Mouse (Mus musculus) MEL (cell line): ENCODE results near the gene Bcl2l14. TPM values are rescaled to one million over a fixed set of nuclear protein-coding genes. Genes with fewer than 3 reads are reported as not detected.

Experiments
- DNase-seq: peaks from one replicate; pipeline ENCODE4 v3.0.0; 2011; ENCODE audit warnings: low read depth, low spot score
- H3K27ac ChIP-seq: 2 replicates; pipeline ENCODE4 v1.5.1; 2012; ENCODE audit warnings: low read depth, mild to moderate bottlenecking, control low read depth, low read length, moderate library complexity; ENCODE audit not compliant: control insufficient read depth
- H3K27me3 ChIP-seq, 2 experiments: fragments of 150-350 bp in 1 of 2; sonication (generic) in 1 of 2; 2 replicates each; pipeline ENCODE4 v1.6.1; 2012; ENCODE audit warnings: low read length in 2 of 2, mild to moderate bottlenecking in 2 of 2, improper control_type of control experiment in 1 of 2, moderate library complexity in 1 of 2; ENCODE audit not compliant: insufficient read depth in 2 of 2, control insufficient read depth in 1 of 2
- H3K36me3 ChIP-seq, 2 experiments: 2 replicates each; pipeline ENCODE4 v1.6.1; 2012 to 2014; ENCODE audit warnings: low read length in 2 of 2, improper control_type of control experiment in 1 of 2, inconsistent platforms in 1 of 2, mild to moderate bottlenecking in 1 of 2; ENCODE audit not compliant: insufficient read depth in 2 of 2, control insufficient read depth in 1 of 2
- H3K4me1 ChIP-seq, 2 experiments: fragments of 150-350 bp in 1 of 2; sonication (generic) in 1 of 2; 2 replicates each; pipeline ENCODE4 v1.6.1; 2012; ENCODE audit warnings: low read length in 2 of 2, improper control_type of control experiment in 1 of 2, mild to moderate bottlenecking in 1 of 2; ENCODE audit not compliant: insufficient read depth in 2 of 2, control insufficient read depth in 1 of 2
- H3K4me3 ChIP-seq, 2 experiments: fragments of 150-350 bp in 1 of 2; sonication (generic) in 1 of 2; 2 replicates each; pipeline ENCODE4 v1.5.1; 2012; ENCODE audit warnings: low read depth in 2 of 2, low read length in 2 of 2, mild to moderate bottlenecking in 2 of 2, moderate library complexity in 2 of 2, control low read depth in 1 of 2, improper control_type of control experiment in 1 of 2; ENCODE audit not compliant: control insufficient read depth in 1 of 2, insufficient read depth in 1 of 2
- H3K79me2 ChIP-seq: 2 replicates; pipeline ENCODE4 v1.6.1; 2012; ENCODE audit warnings: mild to moderate bottlenecking, low read length, moderate library complexity; ENCODE audit not compliant: control insufficient read depth, poor library complexity, insufficient read depth
- H3K9ac ChIP-seq: 2 replicates; pipeline ENCODE4 v1.6.1; 2012; ENCODE audit warnings: low read depth, mild to moderate bottlenecking, control low read depth, low read length, moderate library complexity; ENCODE audit not compliant: control insufficient read depth, poor library complexity, severe bottlenecking
- H3K9me3 ChIP-seq: fragments of 150-350 bp; sonication (generic); replicated peaks from 2 replicates; pipeline ENCODE4 v1.6.1; 2012; ENCODE audit warnings: mild to moderate bottlenecking, low read length, improper control_type of control experiment, moderate library complexity; ENCODE audit not compliant: insufficient read depth
- E2F4 ChIP-seq: IDR thresholded peaks from 2 replicates; pipeline ENCODE4 v1.6.1; 2011; ENCODE audit warnings: low read depth, low read length, improper control_type of control experiment, borderline replicate concordance
- ELF1 ChIP-seq: IDR thresholded peaks from 2 replicates; pipeline ENCODE4 v1.6.1; 2014; ENCODE audit warnings: low read depth, mild to moderate bottlenecking, inconsistent platforms, low read length, improper control_type of control experiment, moderate library complexity
- EP300 ChIP-seq, 2 experiments: IDR thresholded peaks; 2 replicates each; pipeline ENCODE4 v1.6.1; 2011; ENCODE audit warnings: improper control_type of control experiment in 2 of 2, low read length in 2 of 2, low read depth in 1 of 2, mild to moderate bottlenecking in 1 of 2
- GABPA ChIP-seq: IDR thresholded peaks from 2 replicates; pipeline ENCODE4 v1.6.1; 2012; ENCODE audit warnings: low read depth, mild to moderate bottlenecking, inconsistent platforms, low read length, improper control_type of control experiment, moderate library complexity
- HCFC1 ChIP-seq: IDR thresholded peaks from 2 replicates; pipeline ENCODE4 v1.6.1; 2012; ENCODE audit warnings: low read depth, mild to moderate bottlenecking, inconsistent platforms, low read length, improper control_type of control experiment, moderate library complexity
- JUND ChIP-seq: IDR thresholded peaks from 2 replicates; pipeline ENCODE4 v1.6.1; 2011; ENCODE audit warnings: low read depth, mild to moderate bottlenecking, improper control_type of control experiment, low read length
- MAFK ChIP-seq: IDR thresholded peaks from 2 replicates; pipeline ENCODE4 v1.6.1; 2011; ENCODE audit warnings: low read depth, mild to moderate bottlenecking, low read length, improper control_type of control experiment, borderline replicate concordance
- MAZ ChIP-seq: IDR thresholded peaks from 2 replicates; pipeline ENCODE4 v1.6.1; 2012; ENCODE audit warnings: low read depth, mild to moderate bottlenecking, inconsistent platforms, low read length, improper control_type of control experiment
- MXI1 ChIP-seq: IDR thresholded peaks from 2 replicates; pipeline ENCODE4 v1.6.1; 2011; ENCODE audit warnings: mild to moderate bottlenecking, low read depth, low read length, improper control_type of control experiment
- NELFE ChIP-seq: IDR thresholded peaks from 2 replicates; pipeline ENCODE4 v1.6.1; 2011; ENCODE audit warnings: low read depth, low read length, improper control_type of control experiment
- POLR2AphosphoS5 ChIP-seq: IDR thresholded peaks from 2 replicates; pipeline ENCODE4 v1.6.1; 2012; ENCODE audit warnings: low read depth, borderline replicate concordance, mild to moderate bottlenecking, inconsistent platforms, low read length, moderate library complexity, mixed read lengths
- RCOR1 ChIP-seq: IDR thresholded peaks from 2 replicates; pipeline ENCODE4 v1.6.1; 2012; ENCODE audit warnings: low read depth, mild to moderate bottlenecking, inconsistent platforms, low read length, improper control_type of control experiment
- SMC3 ChIP-seq: IDR thresholded peaks from 2 replicates; pipeline ENCODE4 v1.6.1; 2011; ENCODE audit warnings: low read depth, low read length, improper control_type of control experiment
- TAL1 ChIP-seq: IDR thresholded peaks from 2 replicates; pipeline ENCODE4 v1.6.1; 2012; ENCODE audit warnings: mild to moderate bottlenecking, inconsistent platforms, low read length, moderate library complexity, mixed read lengths
- USF1 ChIP-seq: IDR thresholded peaks from 2 replicates; pipeline ENCODE4 v1.6.1; 2014; ENCODE audit warnings: low read depth, mild to moderate bottlenecking, inconsistent platforms, low read length, improper control_type of control experiment, moderate library complexity
- USF2 ChIP-seq, 2 experiments: IDR thresholded peaks; 2 replicates each; pipeline ENCODE4 v1.6.1; 2011 to 2012; ENCODE audit warnings: improper control_type of control experiment in 2 of 2, low read length in 2 of 2, borderline replicate concordance in 1 of 2, inconsistent platforms in 1 of 2, low read depth in 1 of 2, mild to moderate bottlenecking in 1 of 2; ENCODE audit not compliant: insufficient read depth in 1 of 2
- polyA plus RNA-seq, 2 experiments: library from polyadenylated mRNA; stranded (reverse) in 1 of 2; unstranded in 1 of 2; fragments of >175 nt in 1 of 2; fragments of >200 nt in 1 of 2; gene quantifications; 2 replicates each; pipeline versions ENCODE4 v1.2.1 to v1.2.4; 2012; ENCODE audit warnings: low replicate concordance in 2 of 2, low read depth in 1 of 2; ENCODE audit not compliant: insufficient read length in 2 of 2, insufficient read depth in 1 of 2, missing spikeins in 1 of 2
- total RNA-seq: library from RNA; depleted of rRNA; stranded (reverse); fragments of 300-350 nt; gene quantifications from 2 replicates; pipeline ENCODE4 v1.2.3, GENCODE M21; 2012

The Bcl2l14 gene
- total and polyA plus RNA-seq, 3 experiments, result 0.65 to 1.4 TPM; not detected in 1

DNA sequence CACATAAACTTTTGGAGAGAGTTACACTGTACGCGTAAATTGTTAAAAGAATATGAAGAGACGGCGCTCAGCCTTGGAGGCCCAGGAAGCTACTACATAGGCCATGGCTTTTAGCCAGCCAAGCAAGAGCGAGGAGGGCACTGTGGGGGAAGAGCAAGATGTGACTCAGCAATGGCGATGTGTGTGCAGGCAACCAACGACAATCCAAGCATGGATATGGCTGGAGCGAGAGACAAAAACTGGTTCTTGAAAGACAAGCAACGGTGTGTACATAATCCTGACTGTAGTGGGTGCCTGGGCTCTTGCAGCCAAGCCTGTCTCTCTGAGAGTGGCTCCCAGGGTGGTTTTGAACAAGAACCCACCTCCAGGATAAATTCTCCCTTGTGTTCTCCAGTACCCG is 8.7 kb upstream of the Bcl2l14 start:
- H3K27me3 ChIP-seq, result no peaks in the 10 kb centered on the region
- no peak overlapping the region for H3K27ac ChIP-seq
- no peaks in the 10 kb centered on the region for H3K36me3 ChIP-seq
- no peak for DNase-seq
- TF ChIP-seq MXI1 (no peak), E2F4 (no peak), USF1 (no peak), SMC3 (no peak), JUND (no peak), ELF1 (no peak), EP300 (IDR thresholded peaks at IDR 0.05; ENCODE audit: low read depth in 1 of 2, low read length in 2 of 2) (no peak), RCOR1 (no peak), POLR2AphosphoS5 (no peak), NELFE (no peak), USF2 (IDR thresholded peaks at IDR 0.05; ENCODE audit: borderline replicate concordance in 1 of 2, insufficient read depth in 1 of 2, low read depth in 1 of 2, low read length in 2 of 2) (no peak), MAZ (no peak)
- H3K9ac ChIP-seq, result no peak overlapping the region
- H3K9me3 ChIP-seq, result no peaks in the 10 kb centered on the region
- H3K79me2 ChIP-seq, result no peaks in the 10 kb centered on the region
- no peaks in the 10 kb centered on the region for H3K4me1 ChIP-seq
- H3K4me3 ChIP-seq, result no peak overlapping the region

DNA sequence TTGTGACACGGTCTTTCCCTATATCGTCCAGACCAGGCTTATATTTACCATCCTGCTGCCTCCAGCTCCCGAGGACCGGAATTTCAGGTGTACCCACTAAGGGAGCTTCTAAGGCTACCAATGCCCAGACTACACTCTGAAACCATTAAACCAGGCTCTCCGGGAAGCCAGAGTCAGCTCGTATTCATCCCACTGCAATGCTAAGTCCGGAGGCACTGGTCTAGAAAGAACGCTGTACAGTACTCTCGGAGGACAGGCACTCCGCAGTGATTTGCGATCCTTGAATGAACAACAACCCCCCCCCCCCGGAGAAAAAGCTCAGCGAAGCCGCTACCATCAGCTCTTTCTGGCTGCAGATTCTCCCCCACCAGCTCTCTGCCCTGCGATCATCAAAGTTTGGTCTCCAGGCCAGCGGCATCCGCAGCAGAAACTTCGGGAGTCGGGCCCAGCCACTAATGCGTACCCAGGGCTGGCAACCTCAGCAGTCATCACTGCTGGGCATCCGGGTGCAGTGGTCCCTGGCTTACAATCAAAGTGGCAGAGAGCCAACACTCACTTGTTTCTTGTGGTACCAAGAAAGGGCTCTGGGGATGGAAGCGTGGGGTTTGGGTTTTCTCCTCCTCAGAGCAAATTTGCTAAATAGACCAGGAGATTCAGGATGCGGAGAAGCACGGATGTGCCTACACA is 7.6 kb upstream of the Bcl2l14 start:
- no peaks in the 10 kb centered on the region for H3K4me1 ChIP-seq
- no peaks in the 10 kb centered on the region for H3K36me3 ChIP-seq
- H3K79me2 ChIP-seq, result no peaks in the 10 kb centered on the region
- H3K4me3 ChIP-seq, result no peak overlapping the region
- no peaks in the 10 kb centered on the region for H3K9me3 ChIP-seq
- TF ChIP-seq GABPA (no peak), RCOR1 (no peak), MAFK (no peak), USF1 (no peak), TAL1 (no peak), HCFC1 (no peak)
- H3K27me3 ChIP-seq, result no peaks in the 10 kb centered on the region
- H3K9ac ChIP-seq, result no peak overlapping the region
- DNase-seq, result no peak
- no peak overlapping the region for H3K27ac ChIP-seq
